In the genomic region with DNA sequence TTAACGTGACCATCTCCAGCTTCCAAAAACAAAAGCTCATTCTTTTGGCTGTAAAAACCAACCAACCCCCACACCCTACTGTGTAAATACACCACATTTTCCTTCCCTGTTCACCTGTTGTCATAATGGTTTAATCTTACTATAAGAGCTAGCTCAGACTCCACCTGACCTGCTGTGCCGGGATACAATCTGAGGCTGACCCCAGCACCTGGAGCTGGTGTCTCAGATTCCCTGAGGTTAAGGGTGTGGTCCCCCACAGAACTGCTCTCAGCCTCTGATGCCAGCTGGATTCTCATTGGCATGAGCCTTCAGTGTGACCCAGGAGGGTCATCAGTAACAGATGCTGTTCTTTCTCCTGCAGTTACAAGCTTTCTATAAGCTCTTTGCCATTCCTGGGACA, we compare ENCODE assay signal across 27 mouse cellular contexts. TPM values are rescaled to one million over a fixed set of nuclear protein-coding genes. Genes with fewer than 3 reads are reported as not detected.
"Had no signal": no experiment of that assay in that cellular context is flagged by ENCODE, and none has a peak within 500 bp of the region (broad histone marks: within the 10 kb centered on the region; RNA-seq: fewer than 3 reads in every experiment).

No protein-coding gene starts in this region.

- ATAC-seq: liver, embryonic 12.5 days; midbrain, embryonic 15.5 days had no signal

- H3K9me3 ChIP-seq: limb, embryonic 10.5 days; limb, embryonic 13.5 days; liver, embryonic 12.5 days; liver, embryonic 15.5 days; lung, embryonic 15.5 days; midbrain, embryonic 12.5 days; midbrain, embryonic 15.5 days; neural tube, embryonic 13.5 days had no signal

- H3K4me3 ChIP-seq: layer of hippocampus, adult 2 months; limb, embryonic 10.5 days; limb, embryonic 13.5 days; liver, embryonic 12.5 days; liver, embryonic 15.5 days; lung, embryonic 15.5 days; midbrain, embryonic 12.5 days; midbrain, embryonic 15.5 days; neural tube, embryonic 13.5 days had no signal

- H3K4me2 ChIP-seq: limb, embryonic 13.5 days; liver, embryonic 12.5 days; liver, embryonic 15.5 days; lung, embryonic 15.5 days; midbrain, embryonic 12.5 days; midbrain, embryonic 15.5 days; neural tube, embryonic 13.5 days had no signal

- DNase-seq: kidney, adult 2 months; layer of hippocampus, adult 9-11 months; liver; lung, postnatal 4 days; retina, postnatal 1 day; right cerebral cortex, postnatal 4 days; thymus, postnatal 36 days had no signal

- H3K4me1 ChIP-seq: limb, embryonic 10.5 days; limb, embryonic 13.5 days; liver, embryonic 12.5 days; liver, embryonic 15.5 days; lung, embryonic 15.5 days; midbrain, embryonic 12.5 days; midbrain, embryonic 15.5 days had no signal

- H3K9ac ChIP-seq: limb, embryonic 13.5 days; liver, embryonic 12.5 days; liver, embryonic 15.5 days; lung, embryonic 15.5 days; midbrain, embryonic 12.5 days; midbrain, embryonic 15.5 days; neural tube, embryonic 13.5 days had no signal

- H3K27ac ChIP-seq: kidney, postnatal 0 days; layer of hippocampus, adult 2 months; limb, embryonic 10.5 days; limb, embryonic 13.5 days; liver, embryonic 12.5 days; liver, embryonic 15.5 days; lung, embryonic 15.5 days; midbrain, embryonic 12.5 days; midbrain, embryonic 15.5 days; neural tube, embryonic 13.5 days had no signal

- H3K27me3 ChIP-seq: limb, embryonic 13.5 days; liver, embryonic 15.5 days; lung, embryonic 15.5 days; midbrain, embryonic 12.5 days; midbrain, embryonic 15.5 days; neural tube, embryonic 13.5 days had no signal

- H3K36me3 ChIP-seq: limb, embryonic 10.5 days; limb, embryonic 13.5 days; liver, embryonic 12.5 days; liver, embryonic 15.5 days; lung, embryonic 15.5 days; midbrain, embryonic 12.5 days; midbrain, embryonic 15.5 days; neural tube, embryonic 13.5 days had no signal

RNA-seq across cellular contexts. Expression of a gene that starts 15.8 kb away (rescaled TPM):
- total RNA-seq: layer of hippocampus, adult 2 months; layer of hippocampus, postnatal 25 days; left cerebral cortex, adult 18-20 months; left cerebral cortex, postnatal 25 days; megakaryocyte progenitor cell, adult 5-6 weeks; neutrophil, adult 5-6 weeks had no signal
- polyA plus RNA-seq: intestine, embryonic 14.5 days; kidney, postnatal 0 days; large intestine, adult 2 months; limb, embryonic 10.5 days; limb, embryonic 13.5 days; liver, embryonic 12.5 days; liver, embryonic 15.5 days; lung, embryonic 15.5 days; midbrain, embryonic 12.5 days; midbrain, embryonic 15.5 days; stomach, embryonic 14.5 days; urinary bladder, adult 2 months had no signal

RNA-seq across cellular contexts. Expression of a gene that starts 27.1 kb away (rescaled TPM):
- total RNA-seq: megakaryocyte progenitor cell, adult 5-6 weeks; neutrophil, adult 5-6 weeks had no signal
- polyA plus RNA-seq: intestine, embryonic 14.5 days; kidney, embryonic 14.5 days; large intestine, adult 2 months; limb, embryonic 10.5 days; liver, embryonic 12.5 days; liver, embryonic 15.5 days; lung, embryonic 15.5 days; midbrain, embryonic 12.5 days; midbrain, embryonic 15.5 days; neural tube, embryonic 13.5 days; stomach, embryonic 14.5 days; urinary bladder, adult 2 months had no signal

RNA-seq across cellular contexts. Expression of a gene that starts 27.2 kb away (rescaled TPM):
- total RNA-seq: layer of hippocampus, adult 2 months; layer of hippocampus, postnatal 25 days; left cerebral cortex, adult 18-20 months; left cerebral cortex, postnatal 25 days; megakaryocyte progenitor cell, adult 5-6 weeks; neutrophil, adult 5-6 weeks had no signal
- polyA plus RNA-seq: intestine, embryonic 14.5 days; large intestine, adult 2 months; liver, embryonic 12.5 days; lung, embryonic 15.5 days; midbrain, embryonic 12.5 days; urinary bladder, adult 2 months had no signal

RNA-seq across cellular contexts. Expression of a gene that starts 41.8 kb away (rescaled TPM):
- total RNA-seq: layer of hippocampus, adult 2 months; layer of hippocampus, postnatal 25 days; left cerebral cortex, adult 18-20 months; left cerebral cortex, postnatal 25 days; megakaryocyte progenitor cell, adult 5-6 weeks; neutrophil, adult 5-6 weeks had no signal
- polyA plus RNA-seq: intestine, embryonic 14.5 days; stomach, embryonic 14.5 days; urinary bladder, adult 2 months had no signal
